Mouse (Mus musculus) neural tube, embryonic 14.5 days (tissue): Measurements from ENCODE around the gene Tspyl1. TPM values are rescaled to one million over a fixed set of nuclear protein-coding genes. Genes with fewer than 3 reads are reported as not detected.
A peak's percentile ranks its signal among the peaks of the same experiment; 100 is the strongest.

Experiments used
- ATAC-seq: fragments of 200-750 bp; cut with Nextera tagmentation; 2 replicates; pipeline ENCODE4 v1.8.0; 2017; ENCODE audit warnings: low read depth, mild to moderate bottlenecking, moderate TSS enrichment, moderate library complexity
- H3K27ac ChIP-seq: fragments of 300-500 bp; sonication (generic); 2 replicates; pipeline ENCODE4 v1.5.1; 2014; ENCODE audit warnings: low read depth, mild to moderate bottlenecking, control low read depth, low read length, moderate library complexity, mixed read lengths
- H3K27me3 ChIP-seq: fragments of 300-500 bp; sonication (generic); 2 replicates; pipeline ENCODE4 v1.6.1; 2014; ENCODE audit warnings: low read length; ENCODE audit not compliant: control insufficient read depth, insufficient read depth
- H3K36me3 ChIP-seq: fragments of 300-500 bp; sonication (generic); 2 replicates; pipeline ENCODE4 v1.6.1; 2014; ENCODE audit warnings: low read length, mixed read lengths; ENCODE audit not compliant: control insufficient read depth, insufficient read depth
- H3K4me1 ChIP-seq: fragments of 300-500 bp; sonication (generic); 2 replicates; pipeline ENCODE4 v1.6.1; 2014; ENCODE audit warnings: low read length; ENCODE audit not compliant: control insufficient read depth, insufficient read depth
- H3K4me2 ChIP-seq: fragments of 300-500 bp; sonication (generic); 2 replicates; pipeline ENCODE4 v1.6.1; 2014; ENCODE audit warnings: mild to moderate bottlenecking, low read depth, low read length, control low read depth
- H3K4me3 ChIP-seq: fragments of 300-500 bp; sonication (generic); 2 replicates; pipeline ENCODE4 v1.5.1; 2014; ENCODE audit warnings: low read depth, low read length, control low read depth, mixed read lengths
- H3K9ac ChIP-seq: fragments of 300-500 bp; sonication (generic); replicated peaks from 2 replicates; pipeline ENCODE4 v1.6.1; 2014; ENCODE audit warnings: low read depth, mild to moderate bottlenecking, control low read depth, low read length, mixed read lengths
- H3K9me3 ChIP-seq: fragments of 300-500 bp; sonication (generic); 2 replicates; pipeline ENCODE4 v1.6.1; 2016; ENCODE audit warnings: low read length; ENCODE audit not compliant: control insufficient read depth
- WGBS: fragments of 180-500 bp; shearing (Covaris S2); extraction: QIAGEN DNeasy Blood & Tissue Kit; methylation state at CpG from one replicate; pipeline ENCODE4 v1.1.7; 2014; 5-methylcytosine and 5-hydroxymethylcytosine counted together
- polyA plus RNA-seq: library from polyadenylated mRNA; unstranded; fragments of >200 nt; fragmentation: Nextera tagmentation; extraction: Ambion mirVana; gene quantifications from 2 replicates; pipeline ENCODE4 v1.2.1, GENCODE M21; 2014

Tspyl1 gene
- polyA plus RNA-seq: 128 and 136 TPM in 2 replicates

- H3K9ac ChIP-seq: peak within 1 kb of the TSS; percentile 96
- H3K27ac ChIP-seq: peak within 1 kb of the TSS; percentile 87
- H3K4me3 ChIP-seq: peak within 1 kb of the TSS; percentile 84
- no peaks in the 10 kb centered on the region for H3K9me3 ChIP-seq
- under 1% methylated on average over 37 of the region's 38 CpGs for WGBS
- peaks cover 22% of the 10 kb centered on the region for H3K4me1 ChIP-seq
- peak; percentile 99 for ATAC-seq
- no peaks in the 10 kb centered on the region for H3K27me3 ChIP-seq
- H3K4me2 ChIP-seq: peak within 1 kb of the TSS; percentile 96
- H3K36me3 ChIP-seq: no peaks in the 10 kb centered on the region
Observed at GRCm38 (mm10) chr10:34281962-34282388, at the start of gene Tspyl1. Gene Tspyl1, plus strand, starts transcription at chr10:34282190.

GRCm38 (mm10) chr10:34233418-34233817 is 48.6 kb upstream of the Tspyl1 start:
- 44% methylated on average over 1 of the region's 1 CpGs for WGBS
- no peaks in the 10 kb centered on the region for H3K36me3 ChIP-seq
- no peak for ATAC-seq
- H3K9ac ChIP-seq: no peak overlapping the region
- H3K9me3 ChIP-seq: no peaks in the 10 kb centered on the region
- no peak overlapping the region for H3K27ac ChIP-seq
- no peak overlapping the region for H3K4me3 ChIP-seq
- no peaks in the 10 kb centered on the region for H3K4me1 ChIP-seq
- no peak overlapping the region for H3K4me2 ChIP-seq
- H3K27me3 ChIP-seq: no peaks in the 10 kb centered on the region

GRCm38 (mm10) chr10:34233931-34234745 is 47.9 kb upstream of the Tspyl1 start:
- no peaks in the 10 kb centered on the region for H3K9me3 ChIP-seq
- no peak overlapping the region for H3K27ac ChIP-seq
- H3K9ac ChIP-seq: no peak overlapping the region
- H3K36me3 ChIP-seq: no peaks in the 10 kb centered on the region
- 24% methylated on average over 2 of the region's 2 CpGs for WGBS
- H3K27me3 ChIP-seq: no peaks in the 10 kb centered on the region
- no peaks in the 10 kb centered on the region for H3K4me1 ChIP-seq
- ATAC-seq: peak; percentile 31; the same call in 1 of the 2 replicates
- H3K4me2 ChIP-seq: no peak overlapping the region
- H3K4me3 ChIP-seq: no peak overlapping the region

DNA sequence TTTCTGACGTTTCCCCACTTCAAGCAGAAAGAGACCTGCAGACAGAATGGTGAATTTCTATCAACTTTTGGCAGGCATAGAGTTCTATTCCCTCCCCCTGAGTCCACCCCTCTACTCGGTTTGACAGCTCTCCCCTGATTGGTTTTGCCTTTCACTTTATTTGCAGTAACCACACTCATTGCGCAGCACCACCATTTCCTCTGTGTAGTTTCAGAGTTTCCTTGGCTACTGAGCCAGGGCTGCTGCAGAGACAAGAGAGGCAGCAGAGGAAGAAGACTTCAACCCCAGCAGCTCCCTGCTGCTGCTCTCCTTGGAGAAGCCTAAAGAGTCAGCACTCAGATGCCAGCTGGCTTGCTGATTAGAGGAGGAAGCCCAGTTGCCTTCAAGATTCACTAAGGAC is 46.6 kb upstream of the Tspyl1 start:
- 30% methylated on average over 3 of the region's 3 CpGs for WGBS
- Histone ChIP-seq H3K9ac (no peak overlapping the region), H3K4me1 (no peaks in the 10 kb centered on the region), H3K27ac (no peak overlapping the region), H3K36me3 (no peaks in the 10 kb centered on the region), H3K4me3 (no peak overlapping the region), H3K27me3 (no peaks in the 10 kb centered on the region), H3K4me2 (no peak overlapping the region), H3K9me3 (no peaks in the 10 kb centered on the region)
- no peak for ATAC-seq

DNA sequence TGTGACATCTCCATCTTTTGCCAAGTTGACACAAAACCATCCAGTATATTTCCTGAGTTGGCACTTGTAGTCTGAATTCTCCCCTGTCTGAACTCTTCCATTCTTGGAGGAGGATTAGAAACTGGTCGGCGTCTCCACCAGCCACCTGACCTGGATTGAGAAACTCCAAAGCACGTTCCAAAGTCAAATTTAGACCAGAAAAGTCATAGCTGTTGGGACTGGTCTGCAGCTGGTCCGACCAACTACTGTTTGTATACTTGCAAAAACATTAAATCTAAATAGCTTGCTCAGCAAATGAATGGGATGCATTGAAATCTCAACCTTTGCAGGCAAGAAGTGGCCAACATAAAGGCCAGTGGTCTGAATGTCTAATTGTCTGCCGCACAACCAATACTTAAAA is 45.4 kb upstream of the Tspyl1 start:
- Histone ChIP-seq H3K4me3 (no peak overlapping the region), H3K9me3 (no peaks in the 10 kb centered on the region), H3K4me1 (no peaks in the 10 kb centered on the region), H3K36me3 (no peaks in the 10 kb centered on the region), H3K4me2 (no peak overlapping the region), H3K27ac (no peak overlapping the region), H3K27me3 (no peaks in the 10 kb centered on the region), H3K9ac (no peak overlapping the region)
- 85% methylated on average over 5 of the region's 5 CpGs for WGBS
- ATAC-seq: no peak

GRCm38 (mm10) chr10:34238536-34238935 is 43.5 kb upstream of the Tspyl1 start:
- no peak overlapping the region for H3K9ac ChIP-seq
- WGBS: 80% methylated on average over 4 of the region's 4 CpGs
- H3K4me1 ChIP-seq: no peaks in the 10 kb centered on the region
- H3K4me3 ChIP-seq: no peak overlapping the region
- ATAC-seq: no peak
- H3K27me3 ChIP-seq: no peaks in the 10 kb centered on the region
- H3K36me3 ChIP-seq: no peaks in the 10 kb centered on the region
- no peak overlapping the region for H3K27ac ChIP-seq
- no peak overlapping the region for H3K4me2 ChIP-seq
- no peaks in the 10 kb centered on the region for H3K9me3 ChIP-seq

GRCm38 (mm10) chr10:34244745-34245144 is 37.2 kb upstream of the Tspyl1 start:
- no peaks in the 10 kb centered on the region for H3K9me3 ChIP-seq
- H3K4me1 ChIP-seq: no peaks in the 10 kb centered on the region
- ATAC-seq: no peak
- no peaks in the 10 kb centered on the region for H3K27me3 ChIP-seq
- WGBS: 78% methylated on average over 5 of the region's 5 CpGs
- no peak overlapping the region for H3K27ac ChIP-seq
- no peak overlapping the region for H3K9ac ChIP-seq
- H3K4me2 ChIP-seq: no peak overlapping the region
- H3K36me3 ChIP-seq: no peaks in the 10 kb centered on the region
- H3K4me3 ChIP-seq: no peak overlapping the region

DNA sequence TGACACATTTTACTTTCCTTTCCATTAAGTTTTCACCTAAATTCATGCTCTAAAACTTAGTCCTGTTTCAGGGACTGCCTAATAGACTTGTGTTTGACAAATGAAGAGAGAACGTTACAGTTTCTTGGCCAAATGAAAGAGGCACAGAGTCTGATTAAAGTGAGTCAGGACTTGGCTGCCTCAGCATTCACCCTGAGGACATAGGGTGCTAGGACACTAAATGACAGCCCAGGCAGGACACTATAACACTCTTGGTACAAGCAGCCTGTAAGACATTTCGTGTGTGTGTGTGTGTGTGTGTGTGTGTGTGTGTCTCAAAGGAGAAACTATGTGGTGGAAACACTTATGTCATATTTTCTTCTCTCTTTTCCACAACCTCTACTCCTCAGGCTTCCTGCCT is 35.9 kb upstream of the Tspyl1 start:
- Histone ChIP-seq H3K4me3 (no peak overlapping the region), H3K27me3 (no peaks in the 10 kb centered on the region), H3K36me3 (no peaks in the 10 kb centered on the region), H3K4me1 (no peaks in the 10 kb centered on the region), H3K9me3 (no peaks in the 10 kb centered on the region), H3K9ac (no peak overlapping the region), H3K4me2 (no peak overlapping the region), H3K27ac (no peak overlapping the region)
- no peak for ATAC-seq
- WGBS: 87% methylated on average over 2 of the region's 2 CpGs

DNA sequence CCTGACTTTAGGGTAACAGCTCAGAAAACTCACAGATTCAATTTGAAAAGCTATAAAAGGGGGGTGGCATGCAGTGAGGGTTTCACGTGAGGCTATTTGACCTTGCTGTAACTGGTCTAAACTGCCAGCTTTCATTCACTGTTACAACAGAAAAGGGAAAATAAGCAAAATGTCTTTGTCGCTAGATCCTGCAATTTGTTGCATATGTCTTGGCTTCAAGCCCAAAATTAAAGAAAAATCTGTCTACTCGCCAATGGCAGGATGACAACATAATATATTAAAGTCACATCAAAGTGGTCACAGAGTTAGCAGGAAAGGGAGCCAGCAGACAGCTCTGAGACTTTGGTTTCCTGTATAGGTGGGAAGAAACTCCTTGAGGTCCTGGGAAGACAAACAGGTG is 34.2 kb upstream of the Tspyl1 start:
- Histone ChIP-seq H3K4me2 (no peak overlapping the region), H3K27me3 (no peaks in the 10 kb centered on the region), H3K4me1 (no peaks in the 10 kb centered on the region), H3K36me3 (no peaks in the 10 kb centered on the region), H3K27ac (no peak overlapping the region), H3K4me3 (no peak overlapping the region), H3K9me3 (no peaks in the 10 kb centered on the region), H3K9ac (no peak overlapping the region)
- no peak for ATAC-seq
- 47% methylated on average over 3 of the region's 3 CpGs for WGBS
